Mouse (Mus musculus): ENCODE results near the gene Hoxc6.

DNA sequence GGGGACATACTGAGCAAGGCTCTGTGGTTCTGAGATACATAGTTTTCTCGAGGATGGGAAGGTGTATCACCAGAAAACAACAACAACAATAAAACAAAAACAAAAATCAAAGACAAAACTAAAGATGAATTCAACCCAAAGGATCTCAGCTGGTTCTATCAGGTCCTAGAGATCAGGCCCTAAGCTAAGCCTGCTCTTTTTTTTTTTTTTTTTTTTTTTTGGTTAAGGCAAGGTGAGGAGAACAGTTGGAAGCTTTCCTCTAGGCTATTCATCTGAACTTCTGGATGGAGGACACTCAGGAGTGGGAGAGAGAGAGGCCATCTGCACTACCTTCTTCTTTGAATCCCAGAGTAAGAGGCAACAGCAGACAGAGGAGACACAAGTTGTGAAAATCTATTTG is 39.5 kb downstream of the Hoxc6 start:
- TF ChIP-seq CTCF (IDR thresholded peaks at IDR 0.05; ENCODE audit: low read depth, low read length) (no peak), POLR2AphosphoS5 (IDR thresholded peaks at IDR 0.05; ENCODE audit: insufficient replicate concordance, low read depth, low read length) (no peak)
